Mouse (Mus musculus) ES-E14 (cell line): Measurements from ENCODE around the gene Zbtb20.

Source experiments
- CHD2 ChIP-seq: IDR thresholded peaks from 2 replicates; pipeline ENCODE4 v1.6.1; 2014; ENCODE audit warnings: mild to moderate bottlenecking, low read depth, low read length, inconsistent platforms
- HCFC1 ChIP-seq: IDR thresholded peaks from 2 replicates; pipeline ENCODE4 v1.6.1; 2012; ENCODE audit warnings: low read length, inconsistent platforms, borderline replicate concordance; ENCODE audit not compliant: insufficient read depth
- MAFK ChIP-seq: IDR thresholded peaks from 2 replicates; pipeline ENCODE4 v1.6.1; 2014; ENCODE audit warnings: mild to moderate bottlenecking, low read depth, low read length, inconsistent platforms; ENCODE audit not compliant: insufficient read depth
- ZC3H11A ChIP-seq: IDR thresholded peaks from 2 replicates; pipeline ENCODE4 v1.6.1; 2012; ENCODE audit warnings: low read depth, mild to moderate bottlenecking, inconsistent platforms, low read length, borderline replicate concordance
- ZNF384 ChIP-seq: IDR thresholded peaks from 2 replicates; pipeline ENCODE4 v1.6.1; 2012; ENCODE audit warnings: low read depth, low read length, inconsistent platforms

DNA sequence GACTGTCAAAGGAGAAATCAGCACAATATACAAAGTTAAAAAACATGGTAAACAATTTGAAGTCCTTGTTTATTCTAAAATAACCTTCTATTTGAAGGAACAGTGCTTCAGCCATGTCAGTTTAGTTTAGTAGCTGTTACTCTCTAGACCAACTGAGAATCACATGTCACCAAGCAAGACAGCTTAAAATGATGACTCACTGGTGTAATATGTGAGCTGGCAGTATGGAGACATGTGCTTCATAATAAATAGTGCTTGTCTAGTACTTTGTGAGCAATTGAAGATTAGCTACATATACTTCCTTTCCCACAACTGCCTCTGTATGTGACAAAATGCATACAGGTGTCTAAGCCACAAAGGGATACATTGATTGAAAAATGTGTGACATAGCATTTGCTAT, 470.4 kb downstream of the Zbtb20 start:
- TF ChIP-seq ZC3H11A (no peak), CHD2 (no peak), ZNF384 (no peak), MAFK (no peak), HCFC1 (no peak)
